Mouse (Mus musculus) MEL (cell line): Measurements from ENCODE around the gene Msi2. TPM values are rescaled to one million over a fixed set of nuclear protein-coding genes. Genes with fewer than 3 reads are reported as not detected.

Experiments used
- DNase-seq: peaks from one replicate; pipeline ENCODE4 v3.0.0; 2011; ENCODE audit warnings: low read depth, low spot score
- H3K27ac ChIP-seq: 2 replicates; pipeline ENCODE4 v1.5.1; 2012; ENCODE audit warnings: low read depth, mild to moderate bottlenecking, control low read depth, low read length, moderate library complexity; ENCODE audit not compliant: control insufficient read depth
- H3K27me3 ChIP-seq, 2 experiments: fragments of 150-350 bp in 1 of 2; sonication (generic) in 1 of 2; 2 replicates each; pipeline ENCODE4 v1.6.1; 2012; ENCODE audit warnings: low read length in 2 of 2, mild to moderate bottlenecking in 2 of 2, improper control_type of control experiment in 1 of 2, moderate library complexity in 1 of 2; ENCODE audit not compliant: insufficient read depth in 2 of 2, control insufficient read depth in 1 of 2
- H3K36me3 ChIP-seq, 2 experiments: 2 replicates each; pipeline ENCODE4 v1.6.1; 2012 to 2014; ENCODE audit warnings: low read length in 2 of 2, improper control_type of control experiment in 1 of 2, inconsistent platforms in 1 of 2, mild to moderate bottlenecking in 1 of 2; ENCODE audit not compliant: insufficient read depth in 2 of 2, control insufficient read depth in 1 of 2
- H3K4me1 ChIP-seq, 2 experiments: fragments of 150-350 bp in 1 of 2; sonication (generic) in 1 of 2; 2 replicates each; pipeline ENCODE4 v1.6.1; 2012; ENCODE audit warnings: low read length in 2 of 2, improper control_type of control experiment in 1 of 2, mild to moderate bottlenecking in 1 of 2; ENCODE audit not compliant: insufficient read depth in 2 of 2, control insufficient read depth in 1 of 2
- H3K4me3 ChIP-seq, 2 experiments: fragments of 150-350 bp in 1 of 2; sonication (generic) in 1 of 2; 2 replicates each; pipeline ENCODE4 v1.5.1; 2012; ENCODE audit warnings: low read depth in 2 of 2, low read length in 2 of 2, mild to moderate bottlenecking in 2 of 2, moderate library complexity in 2 of 2, control low read depth in 1 of 2, improper control_type of control experiment in 1 of 2; ENCODE audit not compliant: control insufficient read depth in 1 of 2, insufficient read depth in 1 of 2
- H3K79me2 ChIP-seq: 2 replicates; pipeline ENCODE4 v1.6.1; 2012; ENCODE audit warnings: mild to moderate bottlenecking, low read length, moderate library complexity; ENCODE audit not compliant: control insufficient read depth, poor library complexity, insufficient read depth
- H3K9ac ChIP-seq: 2 replicates; pipeline ENCODE4 v1.6.1; 2012; ENCODE audit warnings: low read depth, mild to moderate bottlenecking, control low read depth, low read length, moderate library complexity; ENCODE audit not compliant: control insufficient read depth, poor library complexity, severe bottlenecking
- H3K9me3 ChIP-seq: fragments of 150-350 bp; sonication (generic); replicated peaks from 2 replicates; pipeline ENCODE4 v1.6.1; 2012; ENCODE audit warnings: mild to moderate bottlenecking, low read length, improper control_type of control experiment, moderate library complexity; ENCODE audit not compliant: insufficient read depth
- EP300 ChIP-seq, 2 experiments: IDR thresholded peaks; 2 replicates each; pipeline ENCODE4 v1.6.1; 2011; ENCODE audit warnings: improper control_type of control experiment in 2 of 2, low read length in 2 of 2, low read depth in 1 of 2, mild to moderate bottlenecking in 1 of 2
- ETS1 ChIP-seq: IDR thresholded peaks from 2 replicates; pipeline ENCODE4 v1.6.1; 2012; ENCODE audit warnings: low read depth, mild to moderate bottlenecking, inconsistent platforms, low read length, improper control_type of control experiment, moderate library complexity
- GATA1 ChIP-seq: IDR thresholded peaks from 2 replicates; pipeline ENCODE4 v1.6.1; 2011; ENCODE audit warnings: low read depth, low read length, improper control_type of control experiment
- JUND ChIP-seq: IDR thresholded peaks from 2 replicates; pipeline ENCODE4 v1.6.1; 2011; ENCODE audit warnings: low read depth, mild to moderate bottlenecking, improper control_type of control experiment, low read length
- MAX ChIP-seq: IDR thresholded peaks from 2 replicates; pipeline ENCODE4 v1.6.1; 2011; ENCODE audit warnings: low read length, improper control_type of control experiment
- MAZ ChIP-seq: IDR thresholded peaks from 2 replicates; pipeline ENCODE4 v1.6.1; 2012; ENCODE audit warnings: low read depth, mild to moderate bottlenecking, inconsistent platforms, low read length, improper control_type of control experiment
- MEF2A ChIP-seq: IDR thresholded peaks from 2 replicates; pipeline ENCODE4 v1.6.1; 2014; ENCODE audit warnings: low read depth, mild to moderate bottlenecking, inconsistent platforms, low read length, improper control_type of control experiment; ENCODE audit not compliant: poor library complexity, insufficient replicate concordance, severe bottlenecking; ENCODE audit errors: extremely low read depth
- POLR2AphosphoS5 ChIP-seq: IDR thresholded peaks from 2 replicates; pipeline ENCODE4 v1.6.1; 2012; ENCODE audit warnings: low read depth, borderline replicate concordance, mild to moderate bottlenecking, inconsistent platforms, low read length, moderate library complexity, mixed read lengths
- SIN3A ChIP-seq: IDR thresholded peaks from 2 replicates; pipeline ENCODE4 v1.6.1; 2012; ENCODE audit warnings: low read length, improper control_type of control experiment, inconsistent platforms
- SMC3 ChIP-seq: IDR thresholded peaks from 2 replicates; pipeline ENCODE4 v1.6.1; 2011; ENCODE audit warnings: low read depth, low read length, improper control_type of control experiment
- UBTF ChIP-seq: IDR thresholded peaks from 2 replicates; pipeline ENCODE4 v1.6.1; 2012; ENCODE audit warnings: low read depth, mild to moderate bottlenecking, inconsistent platforms, low read length, improper control_type of control experiment, moderate library complexity, borderline replicate concordance; ENCODE audit not compliant: insufficient read depth
- polyA plus RNA-seq, 2 experiments: library from polyadenylated mRNA; stranded (reverse) in 1 of 2; unstranded in 1 of 2; fragments of >175 nt in 1 of 2; fragments of >200 nt in 1 of 2; gene quantifications; 2 replicates each; pipeline versions ENCODE4 v1.2.1 to v1.2.4; 2012; ENCODE audit warnings: low replicate concordance in 2 of 2, low read depth in 1 of 2; ENCODE audit not compliant: insufficient read length in 2 of 2, insufficient read depth in 1 of 2, missing spikeins in 1 of 2
- total RNA-seq: library from RNA; depleted of rRNA; stranded (reverse); fragments of 300-350 nt; gene quantifications from 2 replicates; pipeline ENCODE4 v1.2.3, GENCODE M21; 2012; rRNA removed

The Msi2 gene
- total and polyA plus RNA-seq, 3 experiments: 16.2 to 29.7 TPM; not detected in 1

DNA sequence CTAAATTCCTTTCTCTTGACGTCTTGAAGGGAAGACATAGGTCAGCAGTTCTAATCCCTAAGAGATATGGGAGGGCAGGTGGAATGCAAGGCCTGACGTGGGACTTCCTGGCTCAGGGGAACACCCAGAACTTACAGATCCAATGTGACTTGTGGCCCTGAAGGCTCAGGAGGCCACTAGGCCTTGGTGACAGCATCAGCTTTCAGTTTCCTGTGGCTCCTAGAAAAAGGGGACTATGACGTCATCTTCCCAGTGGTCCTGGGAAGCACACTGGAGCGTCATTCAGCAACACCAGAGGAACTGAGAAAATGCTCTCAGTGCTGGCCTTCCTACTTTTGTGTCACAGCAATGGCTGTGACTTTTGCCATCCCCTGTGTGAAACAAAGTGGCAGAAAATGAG, 427.1 kb downstream of the Msi2 start:
- H3K4me1 ChIP-seq: no peaks in the 10 kb centered on the region
- no peak for DNase-seq
- H3K27me3 ChIP-seq: peaks cover 1 to 6% of the 10 kb centered on the region in 2 experiments; a peak in 3 of 4 replicates
- H3K4me3 ChIP-seq: no peak overlapping the region
- H3K9ac ChIP-seq: no peak overlapping the region
- H3K9me3 ChIP-seq: no peaks in the 10 kb centered on the region
- TF ChIP-seq EP300 (IDR thresholded peaks at IDR 0.05; ENCODE audit: low read depth in 1 of 2, low read length in 2 of 2) (no peak), SIN3A (no peak), GATA1 (no peak), SMC3 (no peak), MAX (no peak), JUND (no peak), MEF2A (no peak), MAZ (no peak), ETS1 (no peak), POLR2AphosphoS5 (no peak), UBTF (no peak)
- no peaks in the 10 kb centered on the region for H3K79me2 ChIP-seq
- no peak overlapping the region for H3K27ac ChIP-seq
- H3K36me3 ChIP-seq: no peaks in the 10 kb centered on the region

Other genes with a start within 250 kb of the Msi2 start
- gene Akap1, start 146.1 kb upstream of the Msi2 start, total RNA-seq: 63.0 and 70.5 TPM in 2 replicates
- 10 to 100 TPM; 39.0 to 59.6 TPM for gene Akap1, start 146.1 kb upstream of the Msi2 start, polyA plus RNA-seq
- gene Scpep1, start 237.0 kb upstream of the Msi2 start, total RNA-seq: 7.9 and 8.9 TPM in 2 replicates
- gene Scpep1, start 237.0 kb upstream of the Msi2 start, polyA plus RNA-seq: 10 to 100 TPM in 1 of 2 experiments, not detected in 1; 15.6 TPM
- gene Elobl, start 248.4 kb upstream of the Msi2 start, total RNA-seq: 0.58 and 0.92 TPM in 2 replicates
- under 1 TPM in 1 of 2 experiments, not detected in 1; 0.72 TPM for gene Elobl, start 248.4 kb upstream of the Msi2 start, polyA plus RNA-seq